In the genomic region with DNA sequence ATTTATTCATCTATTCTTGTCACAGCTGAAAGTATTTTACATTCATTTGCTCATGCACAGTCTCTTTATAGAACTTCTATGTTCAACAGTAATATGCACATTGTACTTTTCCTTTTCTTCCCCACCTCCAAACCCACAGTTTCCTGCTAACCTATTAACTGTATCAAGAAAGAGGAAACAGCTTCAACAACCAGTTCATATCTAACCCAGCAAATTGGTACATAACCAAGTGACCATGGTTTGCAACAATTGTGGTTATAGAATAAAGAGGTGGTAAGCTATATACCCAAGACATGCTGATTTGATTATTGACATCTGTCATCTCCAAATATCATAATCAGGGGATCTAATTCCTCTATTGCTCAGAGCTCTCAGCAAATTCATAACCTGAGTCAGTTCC, we compare ENCODE assay signal across 18 mouse cellular contexts.
"Had no signal": no experiment of that assay in that cellular context is flagged by ENCODE, and none has a peak within 500 bp of the region (broad histone marks: within the 10 kb centered on the region; RNA-seq: fewer than 3 reads in every experiment).

No protein-coding gene starts in this region.

- H3K4me2 ChIP-seq: liver, embryonic 13.5 days; midbrain, embryonic 13.5 days; neural tube, embryonic 13.5 days; stomach, embryonic 15.5 days had no signal

- H3K9ac ChIP-seq: liver, embryonic 13.5 days; midbrain, embryonic 13.5 days; neural tube, embryonic 13.5 days; stomach, embryonic 15.5 days had no signal

- H3K27ac ChIP-seq: liver, embryonic 13.5 days; midbrain, embryonic 10.5 days; midbrain, embryonic 13.5 days; neural tube, embryonic 13.5 days; stomach, embryonic 15.5 days had no signal

- H3K27me3 ChIP-seq: liver, embryonic 13.5 days; megakaryocyte, embryonic 14.5 days; midbrain, embryonic 13.5 days; neural tube, embryonic 13.5 days; stomach, embryonic 15.5 days had no signal

- DNase-seq: kidney, adult 9 months; kidney, postnatal 14 days; kidney, postnatal 4 days; liver, embryonic 13.5 days; lung, adult 2 months; lung, postnatal 14 days; lung, postnatal 4 days; retina, postnatal 1 day; right cerebral cortex, postnatal 25 days; spleen, adult 18-20 months; thymus, postnatal 36 days had no signal

- H3K36me3 ChIP-seq: liver, embryonic 13.5 days; midbrain, embryonic 10.5 days; midbrain, embryonic 13.5 days; neural tube, embryonic 13.5 days; stomach, embryonic 15.5 days had no signal

- H3K9me3 ChIP-seq: liver, embryonic 13.5 days; megakaryocyte, embryonic 14.5 days; midbrain, embryonic 10.5 days; midbrain, embryonic 13.5 days; neural tube, embryonic 13.5 days; stomach, embryonic 15.5 days had no signal

- H3K4me1 ChIP-seq: liver, embryonic 13.5 days; megakaryocyte, embryonic 14.5 days; midbrain, embryonic 10.5 days; midbrain, embryonic 13.5 days; neural tube, embryonic 13.5 days; stomach, embryonic 15.5 days had no signal

- H3K4me3 ChIP-seq: liver, embryonic 13.5 days; megakaryocyte, embryonic 14.5 days; midbrain, embryonic 10.5 days; midbrain, embryonic 13.5 days; myocyte; neural tube, embryonic 13.5 days; stomach, embryonic 15.5 days had no signal

- ATAC-seq: midbrain, embryonic 13.5 days; midbrain, embryonic 16.5 days had no signal
